Mouse (Mus musculus) bone marrow, adult 2 months (tissue): ENCODE measurements around the gene Ctnnal1. TPM values are rescaled to one million over a fixed set of nuclear protein-coding genes. Genes with fewer than 3 reads are reported as not detected.
A peak's percentile ranks its signal among the peaks of the same experiment; 100 is the strongest.

Source experiments
- H3K27ac ChIP-seq: fragments of 200-500 bp; 2 replicates; pipeline ENCODE4 v1.5.1; 2012; ENCODE audit warnings: low read depth, mild to moderate bottlenecking, control low read depth, inconsistent platforms, low read length; ENCODE audit not compliant: control insufficient read depth, poor library complexity, insufficient read depth
- H3K4me1 ChIP-seq: fragments of 200-500 bp; 2 replicates; pipeline ENCODE4 v1.6.1; 2011; ENCODE audit warnings: low read length; ENCODE audit not compliant: control insufficient read depth, insufficient read depth
- H3K4me3 ChIP-seq: fragments of 200-500 bp; replicated peaks from 2 replicates; pipeline ENCODE3; 2011; ENCODE audit warnings: mild to moderate bottlenecking, low read depth, low read length, control low read depth; ENCODE audit not compliant: control insufficient read depth
- CTCF ChIP-seq: fragments of 200-500 bp; IDR thresholded peaks from 2 replicates; pipeline ENCODE4 v1.5.1; 2011; ENCODE audit warnings: low read length, control low read depth; ENCODE audit not compliant: control insufficient read depth, insufficient read depth
- POLR2A ChIP-seq: fragments of 200-500 bp; IDR thresholded peaks from 2 replicates; pipeline ENCODE4 v1.6.1; 2011; ENCODE audit warnings: low read depth, mild to moderate bottlenecking, control low read depth, low read length, borderline replicate concordance; ENCODE audit not compliant: control insufficient read depth
- WGBS: fragments of 180-500 bp; shearing (Covaris S2); methylation state at CpG from one replicate; pipeline ENCODE4 v1.1.7; 2018; 5-methylcytosine and 5-hydroxymethylcytosine counted together
- polyA plus RNA-seq: library from polyadenylated mRNA; stranded (reverse); fragments of >200 nt; gene quantifications from 2 replicates; pipeline ENCODE4 v1.2.4, GENCODE M21; 2011; ENCODE audit warnings: low replicate concordance; ENCODE audit not compliant: missing spikeins, insufficient read depth, insufficient read length

Ctnnal1 gene
- polyA plus RNA-seq, 1 experiment: 9.5 TPM

DNA sequence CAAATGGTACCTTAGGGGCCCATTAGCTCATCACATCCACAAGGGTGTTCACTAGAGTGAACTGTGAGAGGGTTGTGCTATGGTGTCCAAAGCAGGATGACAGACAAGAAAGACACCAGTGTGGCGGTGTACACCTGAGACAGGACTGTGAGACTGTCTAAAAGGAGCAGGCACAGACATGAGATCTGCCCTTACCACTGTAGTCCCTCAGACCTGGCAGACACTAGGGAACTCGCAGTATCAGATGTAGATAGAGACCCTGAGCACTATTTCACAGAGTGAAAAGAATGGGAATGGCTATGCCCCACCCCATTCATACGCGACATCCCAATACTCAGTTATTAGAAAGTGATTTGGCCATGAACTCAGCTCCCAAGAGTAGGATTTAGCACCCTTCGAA lies 9.1 kb downstream of the Ctnnal1 start:
- no peaks in the 10 kb centered on the region for H3K4me1 ChIP-seq

DNA sequence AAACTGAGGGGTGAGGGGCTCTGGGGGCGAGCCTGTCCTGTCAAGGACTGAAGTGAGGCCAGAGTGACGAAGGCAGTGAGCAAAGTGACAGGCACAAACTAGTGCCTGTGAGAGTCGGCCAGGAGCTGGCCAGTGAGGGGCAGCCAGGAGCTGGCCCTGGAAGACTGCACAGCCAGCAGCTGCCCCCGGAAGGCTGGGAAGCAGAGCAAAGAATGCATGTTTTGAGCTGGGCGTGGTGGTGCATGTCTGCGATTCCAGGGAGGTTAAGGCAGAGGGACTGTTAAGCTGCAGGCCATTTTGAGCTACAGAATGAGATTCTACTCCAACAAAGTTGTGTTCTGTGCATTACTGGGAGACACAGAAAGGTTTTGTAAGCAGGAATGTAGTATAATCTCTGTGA lies 14.3 kb downstream of the Ctnnal1 start:
- 81% methylated on average over 6 of the region's 6 CpGs for WGBS

More for the DNA sequence above, 9.1 kb downstream of the Ctnnal1 start:
- TF ChIP-seq POLR2A: no peak
- no peak for TF ChIP-seq CTCF
- 86% methylated on average over 5 of the region's 5 CpGs for WGBS
- Histone ChIP-seq H3K27ac (no peak overlapping the region), H3K4me3 (no peak overlapping the region)

DNA sequence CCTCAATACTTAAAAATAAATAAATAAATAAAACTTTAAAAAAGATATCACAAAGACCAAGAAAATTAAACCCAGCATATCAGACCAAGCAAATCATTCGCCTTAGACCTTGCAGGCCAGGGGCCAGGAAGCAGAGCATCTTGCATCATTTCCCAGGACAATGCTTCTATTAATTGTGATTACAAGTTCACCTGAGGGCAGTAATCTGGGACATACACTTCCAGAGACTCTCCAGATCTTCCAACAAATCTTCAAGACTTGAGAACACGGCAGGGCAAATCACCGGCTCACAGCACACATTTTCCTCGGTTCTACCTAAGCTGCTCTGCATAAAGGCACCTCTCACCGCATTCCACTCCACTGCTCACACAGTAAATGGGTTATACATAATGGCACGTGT lies 16.9 kb downstream of the Ctnnal1 start:
- 90% methylated on average over 6 of the region's 6 CpGs for WGBS
- no peak for TF ChIP-seq CTCF
- TF ChIP-seq POLR2A: no peak
- no peak overlapping the region for H3K4me3 ChIP-seq
- H3K4me1 ChIP-seq: no peaks in the 10 kb centered on the region
- H3K27ac ChIP-seq: no peak overlapping the region

More for the DNA sequence above, 14.3 kb downstream of the Ctnnal1 start:
- no peak overlapping the region for H3K27ac ChIP-seq
- H3K4me1 ChIP-seq: no peaks in the 10 kb centered on the region
- H3K4me3 ChIP-seq: no peak overlapping the region
- no peak for TF ChIP-seq CTCF
- no peak for TF ChIP-seq POLR2A

DNA sequence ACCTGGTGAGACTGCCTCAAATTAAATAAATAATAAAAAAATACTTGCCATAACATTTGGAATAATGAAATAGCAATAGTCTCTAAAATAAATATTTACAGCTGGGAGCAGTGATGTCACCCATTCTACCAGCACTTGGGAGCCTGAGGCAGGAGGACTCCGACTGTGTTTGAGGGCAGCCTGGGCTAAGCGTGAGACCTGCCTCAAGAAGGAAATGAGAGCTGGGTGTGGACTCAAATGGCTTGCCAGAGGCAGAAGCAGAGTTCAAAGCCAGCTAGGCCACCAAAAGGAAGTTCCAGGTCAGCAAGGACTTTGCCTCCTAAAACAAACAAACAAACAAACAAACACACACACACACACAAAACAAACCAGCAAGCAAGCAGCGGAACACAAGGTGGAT lies 17.6 kb downstream of the Ctnnal1 start:
- WGBS: 87% methylated on average over 3 of the region's 3 CpGs
- Histone ChIP-seq H3K4me3 (no peak overlapping the region), H3K4me1 (no peaks in the 10 kb centered on the region), H3K27ac (no peak overlapping the region)
- TF ChIP-seq CTCF (no peak), POLR2A (no peak)

DNA sequence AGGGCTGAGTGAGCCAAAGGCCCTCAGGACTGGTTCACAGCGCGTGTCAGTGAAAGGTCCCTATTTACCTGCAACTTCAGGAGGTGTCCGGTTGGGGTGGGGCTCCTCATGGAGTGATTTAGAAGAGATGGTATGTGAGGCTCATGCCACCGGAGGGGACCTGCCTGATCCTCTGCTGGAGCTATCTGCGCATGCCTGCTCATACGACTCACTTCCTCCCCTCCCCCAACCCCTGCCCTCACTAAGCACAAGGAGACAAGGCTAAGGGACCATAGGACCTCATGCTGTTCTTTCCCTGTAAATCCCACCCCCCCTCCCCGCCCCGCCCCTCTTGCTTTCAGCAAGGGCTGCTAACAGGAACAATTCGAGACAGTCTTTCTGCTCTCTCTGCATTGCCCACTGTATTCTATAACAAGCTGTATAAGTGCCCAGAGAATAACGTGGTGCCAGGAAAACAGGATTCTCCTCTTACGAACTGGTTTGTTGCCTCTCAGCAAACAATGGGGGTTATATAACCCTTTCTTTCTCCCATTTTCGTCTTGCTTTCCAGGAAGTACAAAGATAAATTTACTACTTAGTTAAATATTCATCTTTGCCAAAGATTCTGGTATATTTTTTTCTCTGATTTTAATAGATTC lies 19.0 kb downstream of the Ctnnal1 start:
- Histone ChIP-seq H3K27ac (no peak overlapping the region), H3K4me1 (no peaks in the 10 kb centered on the region), H3K4me3 (no peak overlapping the region)
- WGBS: 82% methylated on average over 12 of the region's 12 CpGs
- no peak for TF ChIP-seq CTCF
- no peak for TF ChIP-seq POLR2A

DNA sequence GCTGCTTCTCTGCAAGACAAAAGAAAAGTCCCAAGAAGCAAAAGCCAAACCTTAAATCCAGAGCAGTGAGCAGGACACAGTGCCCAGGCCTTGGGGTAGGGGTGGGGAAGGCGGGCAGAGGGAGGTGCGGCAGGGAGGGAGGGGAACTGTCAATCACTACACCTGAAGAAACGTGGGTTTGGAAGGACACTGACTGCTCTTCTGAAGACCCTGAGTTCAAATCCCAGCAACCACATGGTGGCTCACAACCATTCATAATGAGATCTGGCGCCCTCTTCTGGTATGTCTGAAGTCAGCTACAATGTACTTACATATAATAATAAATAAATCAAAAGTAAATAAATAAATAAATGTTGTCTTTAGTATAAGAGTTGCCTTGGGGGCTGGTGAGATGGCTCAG lies 20.1 kb downstream of the Ctnnal1 start:
- WGBS: 81% methylated on average over 4 of the region's 4 CpGs
- Histone ChIP-seq H3K4me1 (no peaks in the 10 kb centered on the region), H3K27ac (no peak overlapping the region), H3K4me3 (no peak overlapping the region)
- TF ChIP-seq POLR2A (no peak), CTCF (no peak)

DNA sequence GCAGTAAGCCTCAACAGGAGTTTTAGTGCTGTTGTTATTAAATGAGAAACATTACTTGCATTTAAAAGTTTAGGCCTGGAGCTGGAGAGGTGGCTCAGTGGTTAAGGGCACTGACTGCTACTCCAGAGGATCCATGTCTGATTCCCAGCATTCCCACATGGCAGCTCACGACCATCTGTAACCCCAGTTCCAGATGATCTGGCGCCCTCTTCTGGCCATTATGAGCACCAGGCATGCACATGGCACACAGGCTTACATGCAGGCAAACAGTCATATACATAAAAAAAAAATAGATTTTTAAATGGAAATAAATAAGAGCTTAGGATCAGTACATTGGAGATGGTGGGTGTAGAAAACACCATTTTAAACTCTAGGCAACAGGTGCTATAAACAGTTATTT lies 21.0 kb downstream of the Ctnnal1 start:
- Histone ChIP-seq H3K4me3 (no peak overlapping the region), H3K4me1 (no peaks in the 10 kb centered on the region), H3K27ac (no peak overlapping the region)
- 84% methylated on average over 2 of the region's 2 CpGs for WGBS
- no peak for TF ChIP-seq POLR2A
- TF ChIP-seq CTCF: peak; percentile 23; the same call in 1 of the 2 replicates

DNA sequence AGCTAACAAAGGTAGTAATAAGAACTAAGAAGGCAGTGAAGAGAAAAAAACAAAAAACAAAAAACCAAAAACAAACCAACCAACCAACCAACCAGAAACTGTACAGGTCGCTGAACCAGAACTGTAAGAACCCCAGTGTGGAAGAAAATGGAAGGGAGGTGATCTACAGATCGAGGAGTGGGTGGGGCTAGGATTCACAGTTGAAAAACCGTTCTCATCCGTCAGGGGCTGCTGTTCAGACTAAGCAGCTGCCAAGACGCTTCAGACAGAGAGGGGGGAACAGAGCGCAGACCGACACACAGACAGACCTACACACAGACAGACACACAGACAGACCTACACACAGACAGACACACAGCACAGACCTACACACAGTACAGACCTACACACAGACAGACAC lies 22.5 kb downstream of the Ctnnal1 start:
- Histone ChIP-seq H3K4me1 (no peaks in the 10 kb centered on the region), H3K27ac (no peak overlapping the region), H3K4me3 (no peak overlapping the region)
- WGBS: 62% methylated on average over 7 of the region's 7 CpGs
- no peak for TF ChIP-seq POLR2A
- no peak for TF ChIP-seq CTCF

DNA sequence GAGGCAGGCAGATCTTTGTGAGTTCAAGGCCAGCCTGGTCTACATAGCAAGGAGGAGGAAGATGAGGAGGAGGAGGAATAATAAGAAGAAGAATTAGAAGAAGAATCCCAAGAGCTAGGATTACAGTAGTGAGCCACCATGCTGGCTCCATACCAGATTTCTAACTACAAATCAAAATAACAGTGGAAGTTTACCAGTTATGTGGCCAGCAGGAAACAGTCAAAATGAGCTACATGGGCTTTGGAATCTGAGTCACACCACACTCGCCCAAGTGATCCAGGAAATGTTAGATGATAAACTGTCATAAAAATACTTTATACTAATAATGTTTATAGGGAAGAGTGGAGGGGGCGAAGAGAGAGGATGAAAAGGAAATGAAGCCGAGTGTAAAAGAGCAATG lies 24.7 kb downstream of the Ctnnal1 start:
- H3K4me1 ChIP-seq: no peaks in the 10 kb centered on the region
- TF ChIP-seq POLR2A: no peak
- no peak for TF ChIP-seq CTCF
- no peak overlapping the region for H3K27ac ChIP-seq
- no peak overlapping the region for H3K4me3 ChIP-seq
- WGBS: 73% methylated on average over 3 of the region's 3 CpGs

DNA sequence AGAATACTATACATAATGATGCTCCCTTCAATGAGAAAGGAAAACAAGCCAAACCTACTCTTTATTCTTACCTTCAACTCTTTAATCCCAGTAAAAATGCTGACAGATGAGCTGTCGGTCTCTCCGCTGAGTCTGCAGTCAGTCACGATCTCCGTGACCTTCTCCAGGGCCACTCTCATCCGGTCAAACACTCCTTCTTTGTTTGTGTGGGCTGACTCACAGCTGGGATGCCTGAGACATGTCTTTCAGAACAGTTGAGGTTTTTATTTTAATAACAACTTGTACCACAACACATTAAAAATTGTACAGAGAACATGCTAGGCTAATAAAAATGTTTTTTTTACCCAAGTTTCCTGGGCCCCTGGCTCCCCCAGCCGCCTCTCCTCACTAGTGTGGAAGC lies 27.3 kb downstream of the Ctnnal1 start:
- 90% methylated on average over 6 of the region's 6 CpGs for WGBS
- H3K27ac ChIP-seq: no peak overlapping the region

More for the DNA sequence above, 27.3 kb downstream of the Ctnnal1 start:
- no peaks in the 10 kb centered on the region for H3K4me1 ChIP-seq
- no peak overlapping the region for H3K4me3 ChIP-seq
- TF ChIP-seq POLR2A (no peak), CTCF (no peak)
